Mouse (Mus musculus) MEL-GATA-1-ER (cell line): ENCODE results near the gene Zfp319.

ENCODE experiments used
- DNase-seq: peaks from one replicate; pipeline ENCODE4 v3.0.0-alpha.2; 2012; ENCODE audit warnings: low read depth; ENCODE audit errors: extremely low read depth

Zfp319 gene

GRCm38 (mm10) chr8:95351461-95351860, 19.7 kb upstream of the Zfp319 start:
- no peak for DNase-seq

GRCm38 (mm10) chr8:95348811-95349630, 17.3 kb upstream of the Zfp319 start:
- no peak for DNase-seq

DNA sequence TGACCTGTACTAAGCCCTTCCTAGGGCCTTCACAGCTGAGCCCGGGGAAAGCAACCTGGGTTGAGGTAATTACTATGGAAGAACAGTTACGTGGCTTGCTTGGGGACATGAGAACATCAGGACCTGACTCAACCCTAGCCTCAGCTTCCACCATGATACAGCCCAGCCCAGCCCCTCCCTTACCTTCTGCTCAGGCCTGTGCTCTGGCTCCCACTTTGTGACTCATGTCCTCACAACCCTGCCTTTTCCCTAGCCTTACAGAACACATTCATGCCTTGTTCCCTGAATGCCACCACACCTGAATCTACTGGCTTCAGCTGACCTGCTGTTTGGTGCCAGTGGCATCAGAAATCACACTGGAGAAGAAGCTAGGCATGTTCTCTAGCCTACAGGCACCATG, 16.6 kb upstream of the Zfp319 start:
- no peak for DNase-seq

- DNase-seq: no peak
Observed at GRCm38 (mm10) chr8:95346643-95347545, 15.1 kb upstream of the Zfp319 start.

DNA sequence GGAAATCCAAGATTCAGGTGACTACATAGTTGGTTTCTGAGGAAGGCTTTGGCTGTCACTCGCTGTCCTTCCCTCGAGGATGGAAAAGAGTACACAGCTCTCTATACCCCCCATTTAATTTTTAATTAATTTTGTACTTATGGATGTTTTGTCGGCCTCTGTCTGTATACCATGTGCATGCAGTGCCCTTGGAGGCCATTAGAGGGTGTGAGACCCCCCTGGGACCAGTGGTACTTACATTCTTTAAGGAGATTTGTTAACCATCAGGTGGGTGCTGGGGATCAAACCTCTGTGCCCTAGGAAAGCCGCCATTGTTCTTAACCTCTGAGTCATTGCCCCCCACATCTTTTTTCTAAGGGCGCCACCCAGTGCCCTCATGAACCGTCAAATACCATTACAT, 12.9 kb upstream of the Zfp319 start:
- DNase-seq: no peak

DNA sequence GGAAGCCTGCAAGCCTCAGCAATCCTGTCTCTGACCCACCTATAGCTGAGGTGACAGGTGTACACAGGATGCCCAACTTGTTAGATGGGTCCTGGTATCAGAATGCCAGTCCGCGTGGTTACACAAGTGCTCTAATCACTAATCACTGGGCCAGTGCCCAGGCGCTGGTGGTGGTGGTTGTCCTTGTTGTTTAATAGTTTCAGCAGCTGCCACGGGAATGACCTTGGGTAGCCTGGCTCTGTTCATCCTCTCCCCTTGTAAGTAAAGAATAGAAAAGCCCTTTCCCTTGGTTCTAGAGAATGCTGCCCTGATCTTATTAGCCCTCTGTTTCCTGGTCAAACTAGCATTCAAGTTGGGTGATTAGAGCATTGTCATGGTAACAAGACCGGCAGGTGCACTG, 10.0 kb upstream of the Zfp319 start:
- DNase-seq: no peak

GRCm38 (mm10) chr8:95336363-95336762, 4.6 kb upstream of the Zfp319 start:
- no peak for DNase-seq

- DNase-seq: no peak
Observed at GRCm38 (mm10) chr8:95335706-95336105, 4.0 kb upstream of the Zfp319 start.

DNA sequence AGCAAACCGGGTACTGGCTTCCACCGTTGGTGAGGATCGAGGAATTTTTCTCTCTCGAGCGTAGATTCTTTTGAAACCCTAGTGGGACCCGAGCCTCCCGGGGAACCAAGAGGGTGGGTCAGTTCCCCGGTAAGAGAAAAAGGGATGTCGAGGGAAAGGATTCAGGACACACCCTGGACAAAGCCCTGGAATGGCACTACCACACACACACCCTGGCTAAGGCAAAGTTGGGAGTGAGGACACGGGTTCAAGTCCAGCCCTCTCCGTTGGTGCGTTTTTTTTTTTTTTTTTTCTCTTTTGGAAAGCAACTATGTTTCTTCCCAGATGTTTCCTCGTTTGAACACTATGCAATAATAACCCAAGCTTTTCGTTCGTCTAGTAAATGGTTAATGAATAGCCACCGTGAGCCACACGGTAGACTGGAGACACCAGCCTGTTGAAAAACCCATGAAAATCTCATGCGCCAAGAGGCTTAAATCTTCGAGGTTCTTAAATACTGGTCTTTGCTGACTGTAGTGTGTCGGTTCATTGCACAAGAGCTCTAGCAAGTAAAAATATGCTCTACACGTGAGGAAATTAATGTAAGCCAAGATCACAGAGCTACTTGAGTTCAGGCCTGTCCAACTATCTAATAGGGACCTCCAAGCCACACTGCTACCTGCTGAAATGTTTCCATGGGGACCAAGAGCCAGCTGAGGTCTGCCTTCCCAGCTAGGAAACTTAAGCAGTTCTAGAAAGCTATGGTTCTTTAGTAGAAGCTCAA, 868 bp upstream of the Zfp319 start:
- DNase-seq: no peak

- DNase-seq: peak; percentile 39
Observed at GRCm38 (mm10) chr8:95331156-95331719, 512 bp downstream of the Zfp319 start.

DNA sequence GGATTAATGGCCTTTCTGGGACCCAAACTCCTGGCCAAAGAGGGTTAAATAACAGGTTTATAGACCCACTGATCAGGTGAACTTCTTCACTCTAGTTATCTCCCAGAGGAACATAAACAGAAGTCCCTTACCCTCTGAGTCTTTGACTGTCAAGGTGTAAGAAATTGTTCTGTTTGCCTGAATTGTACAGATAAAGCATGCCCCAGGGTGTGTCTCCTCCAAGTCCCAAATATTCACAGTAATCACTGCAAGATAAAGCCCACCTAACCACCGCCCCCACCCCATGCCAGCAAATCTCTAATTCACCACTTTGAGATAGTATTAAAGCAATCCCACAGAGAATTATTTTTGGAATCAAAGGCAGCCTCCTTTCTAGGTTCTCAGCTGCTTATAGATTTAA, 1.4 kb downstream of the Zfp319 start:
- no peak for DNase-seq

DNA sequence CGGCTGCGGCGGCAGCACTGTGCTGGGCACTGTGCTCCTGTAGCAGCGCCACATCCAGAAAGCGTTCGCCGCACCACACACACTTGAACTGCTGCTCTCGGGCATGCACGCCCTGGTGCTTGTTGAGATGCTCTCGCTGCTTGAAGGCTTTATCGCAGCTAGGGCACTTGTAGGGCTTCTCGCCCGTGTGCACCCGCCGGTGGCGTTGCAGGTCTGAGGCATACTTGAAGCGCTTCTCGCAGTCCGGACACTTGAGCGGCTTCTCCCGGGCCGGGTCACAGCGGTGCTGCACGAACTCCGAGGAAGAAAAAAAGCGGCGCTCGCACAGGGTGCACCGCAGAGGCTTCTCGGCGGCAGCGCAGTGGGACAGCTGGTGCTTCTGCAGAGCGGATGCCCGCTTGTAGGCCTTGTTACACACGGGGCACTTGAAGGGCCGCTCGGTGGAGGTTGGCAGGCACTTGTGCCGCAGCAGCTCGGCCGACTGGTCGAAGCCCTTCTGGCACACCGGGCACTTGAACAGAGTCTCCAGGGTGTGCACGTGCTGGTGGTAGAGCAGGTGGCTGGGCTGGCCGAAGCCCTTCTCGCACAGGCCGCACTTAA, 3.8 kb downstream of the Zfp319 start:
- DNase-seq: no peak

DNA sequence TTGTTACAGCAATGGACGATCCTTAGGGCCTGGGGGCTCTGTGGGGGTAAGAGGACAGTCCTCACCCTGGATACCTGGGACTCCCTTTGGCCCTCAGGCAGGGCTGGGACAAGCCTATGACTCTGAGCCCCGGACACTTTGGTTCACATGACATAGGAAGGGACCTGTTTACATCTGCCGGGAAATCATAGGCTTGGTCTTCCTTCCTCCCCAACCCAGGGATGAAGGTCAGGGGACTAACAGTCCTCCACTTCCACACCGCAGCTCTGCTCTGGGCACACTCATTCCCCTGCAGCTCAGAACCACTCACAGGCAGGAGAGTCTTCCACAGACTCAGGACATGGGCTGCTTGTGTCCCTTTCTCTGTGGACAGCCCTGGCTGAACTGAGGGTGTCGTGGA, 4.9 kb downstream of the Zfp319 start:
- DNase-seq: no peak

- DNase-seq: no peak
Observed at GRCm38 (mm10) chr8:95324646-95325045, 7.1 kb downstream of the Zfp319 start.

- no peak for DNase-seq
Observed at GRCm38 (mm10) chr8:95323201-95323600, 8.5 kb downstream of the Zfp319 start.

GRCm38 (mm10) chr8:95320224-95321139, 11.3 kb downstream of the Zfp319 start:
- DNase-seq: no peak

GRCm38 (mm10) chr8:95315350-95315749, 16.4 kb downstream of the Zfp319 start:
- no peak for DNase-seq

DNA sequence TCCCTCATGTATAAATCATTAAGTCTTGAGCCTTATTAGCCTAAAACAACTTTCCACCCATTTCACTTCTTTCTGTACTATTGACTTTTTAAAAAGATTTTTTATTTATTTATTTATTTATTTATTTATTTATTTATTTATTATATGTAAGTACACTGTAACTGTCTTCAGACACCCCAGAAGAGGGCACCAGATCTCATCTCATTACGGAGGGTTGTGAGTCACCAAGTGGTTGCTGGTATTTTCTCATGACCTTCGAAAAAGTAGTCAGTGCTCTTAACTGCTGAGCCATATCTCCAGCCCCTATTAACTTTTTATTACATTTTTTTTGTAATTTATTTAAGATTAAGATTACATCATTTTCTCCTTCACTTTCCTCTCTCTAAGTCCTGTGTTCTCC, 17.0 kb downstream of the Zfp319 start:
- no peak for DNase-seq

DNA sequence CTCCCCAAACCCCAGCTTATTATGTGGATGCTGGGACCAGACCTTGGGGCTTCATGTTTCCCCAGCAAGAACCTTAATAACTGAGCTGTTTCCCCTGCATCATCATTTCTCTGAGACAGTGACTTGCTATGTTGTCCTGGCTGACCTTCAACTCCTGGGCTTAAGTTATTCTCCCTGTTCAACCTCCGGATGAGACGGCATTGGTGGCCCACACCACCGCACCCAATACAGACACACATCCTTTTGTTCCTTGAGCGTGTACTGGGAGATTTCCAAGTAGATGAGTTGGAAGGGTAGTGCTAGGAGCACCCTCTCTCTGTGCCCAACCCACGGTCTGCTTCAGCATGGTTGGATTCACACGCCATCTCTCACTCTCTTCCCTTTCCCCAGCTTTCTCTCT, 17.9 kb downstream of the Zfp319 start:
- no peak for DNase-seq

DNA sequence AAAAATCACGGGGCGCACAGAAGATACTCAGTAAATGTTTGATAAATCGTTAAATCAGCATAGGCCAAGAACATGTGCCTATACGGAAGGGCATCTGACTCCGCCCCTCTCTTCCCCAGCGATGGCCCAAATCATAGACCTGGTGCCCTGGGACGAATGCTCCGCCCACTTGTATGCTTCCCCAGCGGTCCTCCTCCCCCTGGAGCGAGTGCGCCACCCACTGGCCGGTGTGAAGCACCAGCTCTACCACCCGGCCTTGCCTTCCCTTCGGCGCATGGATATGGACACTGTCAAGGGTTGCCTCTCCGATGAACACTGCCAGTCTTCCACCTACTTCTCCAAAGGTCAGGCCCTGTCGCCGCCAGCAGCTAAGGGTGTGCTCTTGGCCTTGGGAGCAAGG, 18.9 kb downstream of the Zfp319 start:
- DNase-seq: no peak
